Comparison of ENCODE assay signal across 25 mouse cellular contexts in the genomic region with DNA sequence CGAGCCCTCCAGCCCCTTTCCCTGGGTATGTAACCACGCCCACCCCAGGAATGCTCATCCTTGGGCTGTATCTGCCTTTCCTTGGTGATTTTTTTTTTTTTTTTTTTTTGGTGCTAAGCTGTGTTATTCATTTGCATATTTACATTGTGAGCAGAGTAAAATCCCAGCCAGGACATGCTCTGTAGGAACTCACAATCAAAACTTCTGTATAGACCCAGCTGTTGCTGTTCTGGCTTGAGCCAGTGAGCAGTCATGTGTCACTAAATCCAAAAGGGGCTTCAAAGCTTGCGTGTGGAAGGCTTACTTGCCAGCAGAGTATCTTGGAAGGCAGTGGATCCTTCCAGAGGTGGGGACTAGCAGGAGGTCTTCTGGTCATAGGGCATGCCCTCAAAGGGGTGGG.
DNase-seq lines count a peak whose midpoint lies in the region; ATAC-seq and TF ChIP-seq lines count a peak whose summit lies in the region.
"Had no signal": no experiment of that assay in that cellular context is flagged by ENCODE, and none has a peak within 500 bp of the region (broad histone marks: within the 10 kb centered on the region; RNA-seq: fewer than 3 reads in every experiment).

No protein-coding gene starts in this region.

- H3K4me2 ChIP-seq in forebrain, embryonic 11.5 days (ENCODE audit: low read depth, low read length, severe bottlenecking) = no peak overlapping the region
- no peak overlapping the region for H3K4me2 ChIP-seq in forebrain, embryonic 12.5 days
- H3K4me2 ChIP-seq in lung, embryonic 16.5 days (ENCODE audit: low read depth, low read length) = no peak overlapping the region
- no peak overlapping the region for H3K4me2 ChIP-seq in embryonic facial prominence, embryonic 11.5 days (ENCODE audit: low read depth, low read length)
- no peak overlapping the region for H3K4me2 ChIP-seq in limb, embryonic 13.5 days (replicated peaks)
- H3K4me2 ChIP-seq: hindbrain, embryonic 15.5 days; intestine, embryonic 15.5 days; liver, embryonic 15.5 days had no signal

- H3K27me3 ChIP-seq in forebrain, embryonic 11.5 days (ENCODE audit: control insufficient read depth, insufficient read depth, low read length) = no peaks in the 10 kb centered on the region
- peaks cover 3% of the 10 kb centered on the region; the same call in 1 of the 2 replicates for H3K27me3 ChIP-seq in forebrain, embryonic 12.5 days
- H3K27me3 ChIP-seq in lung, embryonic 16.5 days (ENCODE audit: control insufficient read depth, insufficient read depth, low read depth, low read length) = peaks cover 2% of the 10 kb centered on the region; the same call in 1 of the 2 replicates
- no peaks in the 10 kb centered on the region for H3K27me3 ChIP-seq in embryonic facial prominence, embryonic 11.5 days (ENCODE audit: control insufficient read depth, insufficient read depth, low read length)
- H3K27me3 ChIP-seq in limb, embryonic 13.5 days = 0 out of 2 replicates have a peak, but pooled peaks cover 6% of the 10 kb centered on the region
- H3K27me3 ChIP-seq: hindbrain, embryonic 15.5 days; intestine, embryonic 15.5 days; liver, embryonic 15.5 days had no signal

- H3K27ac ChIP-seq in forebrain, embryonic 11.5 days (ENCODE audit: low read depth, low read length) = no peak overlapping the region
- H3K27ac ChIP-seq in forebrain, embryonic 12.5 days = no peak overlapping the region
- H3K27ac ChIP-seq in lung, embryonic 16.5 days (ENCODE audit: low read length) = no peak overlapping the region
- H3K27ac ChIP-seq in embryonic facial prominence, embryonic 11.5 days (replicated peaks; ENCODE audit: low read depth, low read length) = 0 out of 2 replicates have a peak overlapping the region, but pooled peaks have one; percentile 22
- no peak overlapping the region for H3K27ac ChIP-seq in limb, embryonic 13.5 days
- H3K27ac ChIP-seq: heart, adult 2 months; hindbrain, embryonic 15.5 days; intestine, embryonic 15.5 days; liver, embryonic 15.5 days had no signal

- no peak overlapping the region for H3K9ac ChIP-seq in forebrain, embryonic 11.5 days (ENCODE audit: low read length)
- no peak overlapping the region for H3K9ac ChIP-seq in forebrain, embryonic 12.5 days
- no peak overlapping the region for H3K9ac ChIP-seq in lung, embryonic 16.5 days (ENCODE audit: low read length)
- no peak overlapping the region for H3K9ac ChIP-seq in embryonic facial prominence, embryonic 11.5 days (replicated peaks; ENCODE audit: low read length)
- no peak overlapping the region for H3K9ac ChIP-seq in limb, embryonic 13.5 days
- H3K9ac ChIP-seq: hindbrain, embryonic 15.5 days; intestine, embryonic 15.5 days; liver, embryonic 15.5 days had no signal

- TF ChIP-seq CTCF in lung, adult 2 months (IDR thresholded peaks at IDR 0.05; ENCODE audit: insufficient read depth, low read length) = no peak

- H3K36me3 ChIP-seq in forebrain, embryonic 11.5 days (ENCODE audit: control insufficient read depth, insufficient read depth, low read length) = no peaks in the 10 kb centered on the region
- no peaks in the 10 kb centered on the region for H3K36me3 ChIP-seq in forebrain, embryonic 12.5 days (replicated peaks)
- H3K36me3 ChIP-seq in lung, embryonic 16.5 days (ENCODE audit: control insufficient read depth, insufficient read depth, low read length) = no peaks in the 10 kb centered on the region
- no peaks in the 10 kb centered on the region for H3K36me3 ChIP-seq in embryonic facial prominence, embryonic 11.5 days (replicated peaks; ENCODE audit: control insufficient read depth, insufficient read depth, low read depth, low read length)
- H3K36me3 ChIP-seq in limb, embryonic 13.5 days = no peaks in the 10 kb centered on the region
- H3K36me3 ChIP-seq: G1E; hindbrain, embryonic 15.5 days; intestine, embryonic 15.5 days; liver, embryonic 15.5 days had no signal

- H3K4me1 ChIP-seq in forebrain, embryonic 11.5 days (replicated peaks; ENCODE audit: control insufficient read depth, insufficient read depth, low read length) = no peaks in the 10 kb centered on the region
- peaks cover 15% of the 10 kb centered on the region for H3K4me1 ChIP-seq in forebrain, embryonic 12.5 days
- peaks cover 6% of the 10 kb centered on the region for H3K4me1 ChIP-seq in lung, embryonic 16.5 days (replicated peaks; ENCODE audit: control insufficient read depth, insufficient read depth, low read length)
- H3K4me1 ChIP-seq in lung, adult 2 months (ENCODE audit: control insufficient read depth, insufficient read depth, low read length) = no peaks in the 10 kb centered on the region; the same call in 1 of the 2 replicates
- H3K4me1 ChIP-seq in embryonic facial prominence, embryonic 11.5 days (ENCODE audit: control insufficient read depth, insufficient read depth, low read length) = no peaks in the 10 kb centered on the region
- H3K4me1 ChIP-seq in limb, embryonic 13.5 days = peaks cover 21% of the 10 kb centered on the region
- H3K4me1 ChIP-seq: liver, embryonic 15.5 days had no signal

- no peak for TF ChIP-seq POLR2A in lung, adult 2 months (IDR thresholded peaks at IDR 0.05; ENCODE audit: borderline replicate concordance, extremely low read depth, low read depth, low read length)

- 54% methylated on average over 3 of the region's 3 CpGs for WGBS in forebrain, embryonic 11.5 days
- 58% methylated on average over 3 of the region's 3 CpGs for WGBS in forebrain, embryonic 12.5 days
- WGBS in lung, embryonic 16.5 days = 47% methylated on average over 3 of the region's 3 CpGs
- 55% methylated on average over 3 of the region's 3 CpGs for WGBS in lung, adult 2 months
- 60% methylated on average over 3 of the region's 3 CpGs for WGBS in embryonic facial prominence, embryonic 11.5 days
- 58% methylated on average over 3 of the region's 3 CpGs for WGBS in limb, embryonic 13.5 days

- no peak overlapping the region for H3K4me3 ChIP-seq in forebrain, embryonic 11.5 days (ENCODE audit: low read depth, low read length)
- no peak overlapping the region for H3K4me3 ChIP-seq in forebrain, embryonic 12.5 days (replicated peaks)
- H3K4me3 ChIP-seq in lung, embryonic 16.5 days (ENCODE audit: low read length) = no peak overlapping the region
- no peak overlapping the region for H3K4me3 ChIP-seq in lung, adult 2 months (replicated peaks; ENCODE audit: extremely low read depth, low read depth, low read length)
- no peak overlapping the region for H3K4me3 ChIP-seq in embryonic facial prominence, embryonic 11.5 days (ENCODE audit: low read depth, low read length)
- H3K4me3 ChIP-seq in limb, embryonic 13.5 days = no peak overlapping the region
- H3K4me3 ChIP-seq: heart, adult 2 months; hindbrain, embryonic 15.5 days; intestine, embryonic 15.5 days; liver, embryonic 15.5 days; myocyte had no signal

- peak; percentile 18; the same call in 1 of the 2 replicates for ATAC-seq in forebrain, embryonic 11.5 days (replicated peaks; ENCODE audit: low FRiP score)
- no peak for ATAC-seq in forebrain, embryonic 12.5 days (ENCODE audit: low FRiP score)
- peak; percentile 12; the same call in 1 of the 2 replicates for ATAC-seq in lung, embryonic 16.5 days (ENCODE audit: low read depth)
- ATAC-seq in embryonic facial prominence, embryonic 11.5 days (replicated peaks; ENCODE audit: insufficient number of reproducible peaks, low FRiP score, low TSS enrichment, low read depth) = no peak
- 0 out of 2 replicates have a peak, but pooled peaks have one; percentile 15 for ATAC-seq in limb, embryonic 13.5 days (ENCODE audit: low FRiP score, low read depth)
- ATAC-seq: CD4-positive, CD25-positive, alpha-beta regulatory T cell, adult 4 months; forebrain, embryonic 14.5 days; intestine, embryonic 15.5 days had no signal

- DNase-seq in forebrain, embryonic 11.5 days (ENCODE audit: low spot score) = no peak
- DNase-seq in lung, adult 2 months = no peak
- no peak for DNase-seq in embryonic facial prominence, embryonic 11.5 days (ENCODE audit: low spot score)
- DNase-seq in embryo, embryonic 10.5 days (ENCODE audit: low spot score) = no peak
- DNase-seq in cerebellum, adult 11-12 months = no peak
- DNase-seq: adrenal gland, postnatal 14 days; cerebellum, postnatal 36 days; gastrocnemius, postnatal 25 days; heart, adult 2 months; heart, postnatal 36 days; kidney, postnatal 36 days; lung, postnatal 36 days; right cerebral cortex, postnatal 25 days; thymus, adult 18-20 months; thymus, postnatal 4 days had no signal

- H3K9me3 ChIP-seq in forebrain, embryonic 11.5 days (ENCODE audit: control insufficient read depth, low read length) = no peaks in the 10 kb centered on the region
- H3K9me3 ChIP-seq in forebrain, embryonic 12.5 days = no peaks in the 10 kb centered on the region
- H3K9me3 ChIP-seq in lung, embryonic 16.5 days (ENCODE audit: control insufficient read depth, low read length) = no peaks in the 10 kb centered on the region
- H3K9me3 ChIP-seq in embryonic facial prominence, embryonic 11.5 days (replicated peaks; ENCODE audit: control insufficient read depth, low read length) = no peaks in the 10 kb centered on the region
- H3K9me3 ChIP-seq in limb, embryonic 13.5 days = no peaks in the 10 kb centered on the region
- H3K9me3 ChIP-seq: hindbrain, embryonic 15.5 days; intestine, embryonic 15.5 days; liver, embryonic 15.5 days had no signal

Comparison
In these comparisons a context has a peak if more than half of its experiments do, and no peak if none do; other contexts are left out.
1. ATAC-seq: peak in forebrain, embryonic 11.5 days (single experiment), lung, embryonic 16.5 days (single experiment) and limb, embryonic 13.5 days (single experiment); none in forebrain, embryonic 12.5 days (single experiment) and embryonic facial prominence, embryonic 11.5 days (single experiment).